Mouse (Mus musculus): ENCODE measurements around the gene Kcnj10. TPM values are rescaled to one million over a fixed set of nuclear protein-coding genes. Genes with fewer than 3 reads are reported as not detected.
A peak's percentile ranks its signal among the peaks of the same experiment; 100 is the strongest.

Kcnj10 gene
- polyA plus RNA-seq, 1 experiment: 0.06 TPM

DNA sequence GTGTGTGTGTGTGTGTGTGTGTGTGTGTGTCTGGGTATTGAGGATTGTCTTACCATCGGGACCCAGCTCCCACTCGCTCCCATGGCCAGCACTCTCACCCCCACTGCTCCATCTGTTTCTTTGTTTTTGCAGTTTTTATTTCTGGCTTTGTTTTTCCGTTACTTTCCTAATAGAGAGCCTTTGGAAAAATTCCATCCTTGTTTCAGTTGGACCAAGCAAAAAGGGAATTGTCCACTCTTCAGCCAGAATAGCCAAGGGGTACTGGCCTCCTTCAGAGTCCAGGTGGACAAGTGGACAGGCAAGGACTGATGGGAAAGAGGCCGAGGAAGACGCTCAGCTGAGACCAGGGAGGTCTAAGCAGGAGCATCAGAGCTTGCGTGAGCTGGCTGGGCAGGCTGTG lies 34.1 kb upstream of the Kcnj10 start:
- Histone ChIP-seq H3K4me1 (ENCODE audit: control insufficient read depth, insufficient read depth, low read length) (peaks cover 2% of the 10 kb centered on the region), H3K27ac (ENCODE audit: control insufficient read depth, insufficient read depth, low read depth, low read length) (peak overlapping the region; percentile 33; the same call in 1 of the 2 replicates), H3K27me3 (ENCODE audit: control insufficient read depth, insufficient read depth, low read length) (no peaks in the 10 kb centered on the region), H3K4me3 (ENCODE audit: control insufficient read depth, low read depth, low read length) (no peak overlapping the region), H3K36me3 (ENCODE audit: control insufficient read depth, insufficient read depth, low read length) (no peaks in the 10 kb centered on the region)
- no peak for TF ChIP-seq POLR2A (IDR thresholded peaks at IDR 0.05; ENCODE audit: control insufficient read depth, low read depth, low read length)
- TF ChIP-seq CTCF (IDR thresholded peaks at IDR 0.05; ENCODE audit: control insufficient read depth, insufficient read depth, insufficient replicate concordance, low read depth, low read length): no peak

GRCm38 (mm10) chr1:172307936-172308335 lies 33.1 kb upstream of the Kcnj10 start:
- Histone ChIP-seq H3K27me3 (ENCODE audit: control insufficient read depth, insufficient read depth, low read length) (no peaks in the 10 kb centered on the region), H3K4me3 (ENCODE audit: control insufficient read depth, low read depth, low read length) (no peak overlapping the region), H3K27ac (ENCODE audit: control insufficient read depth, insufficient read depth, low read depth, low read length) (no peak overlapping the region), H3K4me1 (ENCODE audit: control insufficient read depth, insufficient read depth, low read length) (peaks cover 2% of the 10 kb centered on the region), H3K36me3 (ENCODE audit: control insufficient read depth, insufficient read depth, low read length) (no peaks in the 10 kb centered on the region)
- TF ChIP-seq POLR2A (IDR thresholded peaks at IDR 0.05; ENCODE audit: control insufficient read depth, low read depth, low read length) (no peak), CTCF (IDR thresholded peaks at IDR 0.05; ENCODE audit: control insufficient read depth, insufficient read depth, insufficient replicate concordance, low read depth, low read length) (no peak)

- H3K4me3 ChIP-seq (ENCODE audit: control insufficient read depth, low read depth, low read length): no peak overlapping the region
- H3K27me3 ChIP-seq (ENCODE audit: control insufficient read depth, insufficient read depth, low read length): no peaks in the 10 kb centered on the region
- H3K27ac ChIP-seq (ENCODE audit: control insufficient read depth, insufficient read depth, low read depth, low read length): no peak overlapping the region
- no peaks in the 10 kb centered on the region for H3K36me3 ChIP-seq (ENCODE audit: control insufficient read depth, insufficient read depth, low read length)
- H3K4me1 ChIP-seq (ENCODE audit: control insufficient read depth, insufficient read depth, low read length): peaks cover 5% of the 10 kb centered on the region
- TF ChIP-seq POLR2A (IDR thresholded peaks at IDR 0.05; ENCODE audit: control insufficient read depth, low read depth, low read length) (no peak), CTCF (IDR thresholded peaks at IDR 0.05; ENCODE audit: control insufficient read depth, insufficient read depth, insufficient replicate concordance, low read depth, low read length) (no peak)
Measured at GRCm38 (mm10) chr1:172308409-172308808, 32.6 kb upstream of the Kcnj10 start.

DNA sequence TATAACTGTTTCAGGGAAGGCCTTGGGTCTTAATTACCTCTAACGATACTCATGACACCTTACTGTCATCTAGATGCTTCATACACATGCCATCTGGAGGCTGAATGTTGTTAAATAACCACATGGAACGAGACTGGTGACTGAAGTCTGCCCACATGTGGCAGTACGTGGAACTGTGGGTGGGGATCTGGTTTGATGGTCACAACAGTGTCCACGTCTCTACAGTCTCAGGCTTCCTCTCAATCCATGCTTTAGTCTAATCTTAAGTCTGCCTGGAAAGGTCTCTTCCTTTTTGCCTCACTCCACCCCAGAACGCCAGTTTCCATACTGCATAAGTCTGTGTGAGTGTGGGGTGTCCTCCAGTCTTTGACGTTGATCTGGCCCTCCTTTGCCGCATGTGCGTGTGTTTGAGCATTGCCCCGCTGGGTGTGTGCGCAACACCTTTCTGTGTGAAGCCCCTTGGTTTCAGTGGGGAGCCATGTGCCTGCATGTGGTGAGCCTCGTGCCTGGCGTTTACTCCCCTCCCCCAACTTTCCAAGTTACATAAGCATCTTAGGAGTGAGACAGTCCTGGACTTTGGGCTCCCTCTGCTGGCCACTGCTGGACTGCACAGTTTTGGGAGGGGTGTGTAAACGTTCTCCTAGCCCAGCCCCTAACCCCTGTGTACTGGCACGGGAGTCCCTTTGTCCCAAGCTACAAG lies 31.2 kb upstream of the Kcnj10 start:
- Histone ChIP-seq H3K27ac (ENCODE audit: control insufficient read depth, insufficient read depth, low read depth, low read length) (peak overlapping the region; percentile 97), H3K27me3 (ENCODE audit: control insufficient read depth, insufficient read depth, low read length) (no peaks in the 10 kb centered on the region), H3K4me1 (ENCODE audit: control insufficient read depth, insufficient read depth, low read length) (peaks cover 5% of the 10 kb centered on the region), H3K4me3 (ENCODE audit: control insufficient read depth, low read depth, low read length) (no peak overlapping the region), H3K36me3 (ENCODE audit: control insufficient read depth, insufficient read depth, low read length) (no peaks in the 10 kb centered on the region)
- TF ChIP-seq CTCF (IDR thresholded peaks at IDR 0.05; ENCODE audit: control insufficient read depth, insufficient read depth, insufficient replicate concordance, low read depth, low read length) (peak; percentile 86; the same call in 1 of the 2 replicates), POLR2A (IDR thresholded peaks at IDR 0.05; ENCODE audit: control insufficient read depth, low read depth, low read length) (no peak)

GRCm38 (mm10) chr1:172311248-172311906 lies 29.6 kb upstream of the Kcnj10 start:
- TF ChIP-seq CTCF (IDR thresholded peaks at IDR 0.05; ENCODE audit: control insufficient read depth, insufficient read depth, insufficient replicate concordance, low read depth, low read length) (no peak), POLR2A (IDR thresholded peaks at IDR 0.05; ENCODE audit: control insufficient read depth, low read depth, low read length) (peak; percentile 39; the same call in 1 of the 2 replicates)
- Histone ChIP-seq H3K27me3 (ENCODE audit: control insufficient read depth, insufficient read depth, low read length) (no peaks in the 10 kb centered on the region), H3K4me1 (ENCODE audit: control insufficient read depth, insufficient read depth, low read length) (peaks cover 5% of the 10 kb centered on the region), H3K36me3 (ENCODE audit: control insufficient read depth, insufficient read depth, low read length) (no peaks in the 10 kb centered on the region), H3K4me3 (ENCODE audit: control insufficient read depth, low read depth, low read length) (peak overlapping the region; percentile 83), H3K27ac (ENCODE audit: control insufficient read depth, insufficient read depth, low read depth, low read length) (peak overlapping the region; percentile 89)

- peaks cover 5% of the 10 kb centered on the region for H3K4me1 ChIP-seq (ENCODE audit: control insufficient read depth, insufficient read depth, low read length)
- H3K27ac ChIP-seq (ENCODE audit: control insufficient read depth, insufficient read depth, low read depth, low read length): peak overlapping the region; percentile 89
- H3K36me3 ChIP-seq (ENCODE audit: control insufficient read depth, insufficient read depth, low read length): no peaks in the 10 kb centered on the region
- H3K27me3 ChIP-seq (ENCODE audit: control insufficient read depth, insufficient read depth, low read length): no peaks in the 10 kb centered on the region
- H3K4me3 ChIP-seq (ENCODE audit: control insufficient read depth, low read depth, low read length): peak overlapping the region; percentile 83
- no peak for TF ChIP-seq CTCF (IDR thresholded peaks at IDR 0.05; ENCODE audit: control insufficient read depth, insufficient read depth, insufficient replicate concordance, low read depth, low read length)
- TF ChIP-seq POLR2A (IDR thresholded peaks at IDR 0.05; ENCODE audit: control insufficient read depth, low read depth, low read length): peak; percentile 40
Measured at GRCm38 (mm10) chr1:172311921-172312767, 28.9 kb upstream of the Kcnj10 start.
